Mouse (Mus musculus): ENCODE results near the gene Sugct. TPM values are rescaled to one million over a fixed set of nuclear protein-coding genes. Genes with fewer than 3 reads are reported as not detected.

Sugct gene
- total and polyA plus RNA-seq, 2 experiments from 2014 or later, result 1.4 to 2.1 TPM

- H3K4me1 ChIP-seq (ENCODE audit: insufficient read depth), result no peaks in the 10 kb centered on the region
Observed at GRCm38 (mm10) chr13:17421875-17422274, 273.5 kb downstream of the Sugct start.

DNA sequence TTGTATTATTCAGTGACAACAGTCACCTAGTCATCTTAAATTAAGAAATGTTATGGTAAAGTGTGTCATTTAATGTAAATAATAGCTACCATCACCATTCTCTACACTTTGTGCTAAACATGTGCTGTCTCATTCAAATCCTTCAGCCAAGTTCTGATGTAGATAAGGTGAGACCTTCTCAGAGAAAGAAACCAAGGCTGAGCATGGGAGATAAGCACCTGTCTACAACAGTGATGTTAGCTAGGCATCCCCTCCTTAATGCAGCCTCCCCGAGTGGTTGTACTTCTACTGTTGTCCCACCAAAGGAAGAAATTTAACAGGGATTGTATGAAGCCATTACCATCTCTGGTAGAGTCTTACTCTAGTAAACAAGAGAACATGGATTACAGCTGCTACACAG, 274.8 kb downstream of the Sugct start:
- no peak for ATAC-seq
- H3K27ac ChIP-seq (ENCODE audit: low read depth, low read length), result no peak overlapping the region

More at GRCm38 (mm10) chr13:17421875-17422274, 273.5 kb downstream of the Sugct start:
- H3K27me3 ChIP-seq (ENCODE audit: insufficient read depth, low read length), result no peaks in the 10 kb centered on the region
- ATAC-seq, result no peak
- H3K9ac ChIP-seq, result no peak overlapping the region
- no peaks in the 10 kb centered on the region for H3K36me3 ChIP-seq (ENCODE audit: insufficient read depth)
- no peak overlapping the region for H3K27ac ChIP-seq (ENCODE audit: low read depth, low read length)
- WGBS, result 89% methylated on average over 6 of the region's 6 CpGs
- no peak for TF ChIP-seq CTCF (IDR thresholded peaks at IDR 0.05; ENCODE audit: low read depth)
- H3K4me3 ChIP-seq (ENCODE audit: low read depth, low read length), result no peak overlapping the region
- H3K9me3 ChIP-seq (ENCODE audit: low read length), result no peaks in the 10 kb centered on the region
- no peak for DNase-seq
- H3K4me2 ChIP-seq (ENCODE audit: low read depth), result no peak overlapping the region

GRCm38 (mm10) chr13:17342836-17343235, 352.5 kb downstream of the Sugct start:
- ATAC-seq (no peak), DNase-seq (no peak)
- Histone ChIP-seq H3K36me3 (ENCODE audit: insufficient read depth) (no peaks in the 10 kb centered on the region), H3K27ac (ENCODE audit: low read depth, low read length) (no peak overlapping the region), H3K9ac (no peak overlapping the region), H3K4me2 (ENCODE audit: low read depth) (no peak overlapping the region), H3K9me3 (ENCODE audit: low read length) (no peaks in the 10 kb centered on the region), H3K4me3 (ENCODE audit: low read depth, low read length) (no peak overlapping the region), H3K27me3 (ENCODE audit: insufficient read depth, low read length) (no peaks in the 10 kb centered on the region), H3K4me1 (ENCODE audit: insufficient read depth) (no peaks in the 10 kb centered on the region)
- 91% methylated on average over 8 of the region's 8 CpGs for WGBS
- TF ChIP-seq CTCF (IDR thresholded peaks at IDR 0.05; ENCODE audit: low read depth), result no peak

More for the DNA sequence above, 274.8 kb downstream of the Sugct start:
- Histone ChIP-seq H3K27me3 (ENCODE audit: insufficient read depth, low read length) (no peaks in the 10 kb centered on the region), H3K4me2 (ENCODE audit: low read depth) (no peak overlapping the region), H3K4me3 (ENCODE audit: low read depth, low read length) (no peak overlapping the region), H3K36me3 (ENCODE audit: insufficient read depth) (no peaks in the 10 kb centered on the region), H3K9me3 (ENCODE audit: low read length) (no peaks in the 10 kb centered on the region), H3K9ac (no peak overlapping the region), H3K4me1 (ENCODE audit: insufficient read depth) (no peaks in the 10 kb centered on the region)
- no peak for DNase-seq
- TF ChIP-seq CTCF (IDR thresholded peaks at IDR 0.05; ENCODE audit: low read depth), result no peak
- WGBS, result 94% methylated on average over 1 of the region's 1 CpGs

DNA sequence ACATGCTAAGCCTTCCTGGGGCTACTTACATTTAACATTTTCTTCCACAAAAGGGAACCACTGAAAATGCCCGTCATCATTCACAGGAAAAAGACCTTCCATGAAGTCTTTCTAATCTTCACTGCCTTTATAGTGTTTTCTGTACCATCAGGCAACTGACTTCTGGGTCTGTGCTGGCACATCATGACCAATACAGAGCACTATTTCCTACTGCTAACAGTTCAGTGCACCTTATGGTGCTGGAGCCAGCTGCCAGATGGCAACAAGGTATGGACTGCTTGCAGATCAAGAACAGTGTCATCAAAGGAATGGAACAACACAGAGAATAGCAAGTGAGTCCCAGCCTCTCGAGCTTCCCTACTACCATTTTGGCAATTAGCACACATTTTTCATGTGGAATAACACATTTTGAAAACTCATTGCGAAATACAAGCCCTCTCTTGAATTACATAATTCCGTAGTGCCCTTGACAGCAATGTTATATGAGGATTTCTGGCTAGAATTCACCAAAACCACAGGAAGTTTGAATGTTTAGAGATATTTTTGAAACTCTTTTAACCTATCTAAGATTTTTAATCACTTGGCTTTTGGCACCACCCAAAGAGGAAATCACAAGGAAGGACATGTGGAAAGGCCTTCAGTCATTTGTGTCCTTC, 359.3 kb downstream of the Sugct start:
- no peak overlapping the region for H3K4me2 ChIP-seq (ENCODE audit: low read depth)
- WGBS, result 85% methylated on average over 4 of the region's 4 CpGs
- H3K4me3 ChIP-seq (ENCODE audit: low read depth, low read length), result no peak overlapping the region

GRCm38 (mm10) chr13:17326863-17327262, 368.5 kb downstream of the Sugct start:
- no peak for ATAC-seq
- H3K9ac ChIP-seq, result no peak overlapping the region
- H3K27me3 ChIP-seq (ENCODE audit: insufficient read depth, low read length), result no peaks in the 10 kb centered on the region
- no peaks in the 10 kb centered on the region for H3K4me1 ChIP-seq (ENCODE audit: insufficient read depth)
- no peak overlapping the region for H3K27ac ChIP-seq (ENCODE audit: low read depth, low read length)
- H3K4me2 ChIP-seq (ENCODE audit: low read depth), result no peak overlapping the region
- no peaks in the 10 kb centered on the region for H3K36me3 ChIP-seq (ENCODE audit: insufficient read depth)
- no peak for TF ChIP-seq CTCF (IDR thresholded peaks at IDR 0.05; ENCODE audit: low read depth)
- H3K9me3 ChIP-seq (ENCODE audit: low read length), result no peaks in the 10 kb centered on the region
- no peak for DNase-seq
- no peak overlapping the region for H3K4me3 ChIP-seq (ENCODE audit: low read depth, low read length)
- WGBS, result 78% methylated on average over 4 of the region's 4 CpGs

More for the DNA sequence above, 359.3 kb downstream of the Sugct start:
- Histone ChIP-seq H3K27ac (ENCODE audit: low read depth, low read length) (no peak overlapping the region), H3K27me3 (ENCODE audit: insufficient read depth, low read length) (no peaks in the 10 kb centered on the region), H3K9ac (no peak overlapping the region), H3K4me1 (ENCODE audit: insufficient read depth) (no peaks in the 10 kb centered on the region), H3K36me3 (ENCODE audit: insufficient read depth) (no peaks in the 10 kb centered on the region), H3K9me3 (ENCODE audit: low read length) (no peaks in the 10 kb centered on the region)
- DNase-seq (no peak), ATAC-seq (no peak)
- TF ChIP-seq CTCF (IDR thresholded peaks at IDR 0.05; ENCODE audit: low read depth), result no peak

DNA sequence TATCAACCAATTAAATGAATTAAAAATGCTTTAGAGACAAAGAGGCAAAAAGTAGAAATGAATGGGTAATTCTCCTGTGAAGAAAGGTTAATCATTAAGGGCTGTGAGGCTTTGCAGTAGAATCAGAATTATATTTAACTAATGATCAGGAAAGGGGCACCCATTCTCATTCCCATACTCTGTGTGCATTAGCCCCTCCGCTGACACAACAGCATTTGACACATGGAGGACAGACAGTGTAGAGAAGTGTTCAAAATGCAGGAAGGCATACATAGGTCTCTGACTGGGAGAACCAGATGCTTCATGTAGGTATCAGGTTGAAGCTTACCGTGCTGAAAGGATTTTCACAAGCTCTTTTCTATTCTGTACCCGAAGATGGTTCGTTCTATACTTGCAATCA, 393.8 kb downstream of the Sugct start:
- H3K9ac ChIP-seq, result no peak overlapping the region
- no peaks in the 10 kb centered on the region for H3K4me1 ChIP-seq (ENCODE audit: insufficient read depth)
- no peak overlapping the region for H3K4me2 ChIP-seq (ENCODE audit: low read depth)
- H3K27ac ChIP-seq (ENCODE audit: low read depth, low read length), result no peak overlapping the region
- 53% methylated on average over 4 of the region's 4 CpGs for WGBS
- H3K36me3 ChIP-seq (ENCODE audit: insufficient read depth), result no peaks in the 10 kb centered on the region
- ATAC-seq (no peak), DNase-seq (no peak)
- H3K27me3 ChIP-seq (ENCODE audit: insufficient read depth, low read length), result no peaks in the 10 kb centered on the region
- no peaks in the 10 kb centered on the region for H3K9me3 ChIP-seq (ENCODE audit: low read length)
- TF ChIP-seq CTCF (IDR thresholded peaks at IDR 0.05; ENCODE audit: low read depth), result no peak
- no peak overlapping the region for H3K4me3 ChIP-seq (ENCODE audit: low read depth, low read length)

- ATAC-seq (peak; percentile 47; the same call in 1 of the 2 replicates), DNase-seq (peak; percentile 29)
- Histone ChIP-seq H3K27ac (ENCODE audit: low read depth, low read length) (no peak overlapping the region), H3K4me1 (ENCODE audit: insufficient read depth) (no peaks in the 10 kb centered on the region), H3K4me3 (ENCODE audit: low read depth, low read length) (no peak overlapping the region), H3K36me3 (ENCODE audit: insufficient read depth) (no peaks in the 10 kb centered on the region), H3K4me2 (ENCODE audit: low read depth) (no peak overlapping the region), H3K9ac (no peak overlapping the region), H3K27me3 (ENCODE audit: insufficient read depth, low read length) (no peaks in the 10 kb centered on the region), H3K9me3 (ENCODE audit: low read length) (no peaks in the 10 kb centered on the region)
- WGBS, result 60% methylated on average over 1 of the region's 1 CpGs
- no peak for TF ChIP-seq CTCF (IDR thresholded peaks at IDR 0.05; ENCODE audit: low read depth)
Observed at GRCm38 (mm10) chr13:17297462-17298005, 397.8 kb downstream of the Sugct start.
